Mouse (Mus musculus): ENCODE data around the gene Gper1.

DNA sequence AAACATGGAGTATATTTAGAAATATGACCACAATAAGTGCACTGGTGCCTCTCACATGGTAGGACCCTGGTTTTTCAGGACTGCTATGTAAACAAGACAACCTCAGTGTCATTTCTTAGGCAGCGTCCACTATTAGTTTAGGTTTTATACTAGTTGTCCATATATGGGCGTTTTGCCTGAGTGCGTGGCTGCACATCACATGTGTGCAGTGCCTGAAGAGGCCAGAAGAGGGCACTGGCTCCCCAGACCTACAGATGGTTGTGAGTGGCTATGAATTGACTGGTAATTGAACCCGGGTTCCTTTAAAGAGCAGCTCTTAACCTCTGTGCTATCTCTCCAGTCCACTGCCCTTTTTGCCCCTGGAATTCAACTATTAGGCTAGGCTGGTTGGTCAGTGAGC is 6.0 kb upstream of the Gper1 start:
- no peak for TF ChIP-seq POLR2A (IDR thresholded peaks at IDR 0.05; ENCODE audit: borderline replicate concordance, extremely low read depth, insufficient read depth, insufficient read length, poor library complexity, severe bottlenecking)
- peak; percentile 49; the same call in 1 of the 2 replicates for TF ChIP-seq CTCF (IDR thresholded peaks at IDR 0.05; ENCODE audit: borderline replicate concordance, extremely low read depth, insufficient read depth, insufficient read length)
